Mouse (Mus musculus) kidney, embryonic 16.5 days (tissue): ENCODE data around the gene Nle1. TPM values are rescaled to one million over a fixed set of nuclear protein-coding genes. Genes with fewer than 3 reads are reported as not detected.

ENCODE experiments used
- ATAC-seq: fragments of 200-750 bp; cut with Nextera tagmentation; 2 replicates; pipeline ENCODE4 v1.8.0; 2017; ENCODE audit warnings: moderate TSS enrichment; ENCODE audit not compliant: low FRiP score, low TSS enrichment
- H3K27ac ChIP-seq: fragments of 300-500 bp; sonication (generic); 2 replicates; pipeline ENCODE4 v1.5.1; 2014; ENCODE audit warnings: low read length
- H3K27me3 ChIP-seq: fragments of 300-500 bp; sonication (generic); 2 replicates; pipeline ENCODE4 v1.6.1; 2014; ENCODE audit warnings: low read length, control low read depth, mixed read lengths; ENCODE audit not compliant: insufficient read depth
- H3K36me3 ChIP-seq: fragments of 300-500 bp; sonication (generic); 2 replicates; pipeline ENCODE4 v1.6.1; 2014; ENCODE audit warnings: low read length, control low read depth, mixed read lengths; ENCODE audit not compliant: insufficient read depth
- H3K4me1 ChIP-seq: fragments of 300-500 bp; sonication (generic); 2 replicates; pipeline ENCODE4 v1.6.1; 2014; ENCODE audit warnings: low read length, control low read depth, mixed read lengths; ENCODE audit not compliant: insufficient read depth
- H3K4me2 ChIP-seq: fragments of 300-500 bp; sonication (generic); replicated peaks from 2 replicates; pipeline ENCODE4 v1.6.1; 2014; ENCODE audit warnings: low read depth, low read length
- H3K4me3 ChIP-seq: fragments of 300-500 bp; sonication (generic); 2 replicates; pipeline ENCODE4 v1.5.1; 2014; ENCODE audit warnings: mild to moderate bottlenecking, low read length
- H3K9ac ChIP-seq: fragments of 300-500 bp; sonication (generic); replicated peaks from 2 replicates; pipeline ENCODE4 v1.6.1; 2014; ENCODE audit warnings: low read length
- H3K9me3 ChIP-seq: fragments of 300-500 bp; sonication (generic); 2 replicates; pipeline ENCODE4 v1.6.1; 2016; ENCODE audit warnings: low read length, control low read depth
- WGBS: fragments of 180-500 bp; shearing (Covaris S2); extraction: QIAGEN DNeasy Blood & Tissue Kit; methylation state at CpG from one replicate; pipeline ENCODE4 v1.1.7; 2014; 5-methylcytosine and 5-hydroxymethylcytosine counted together
- polyA plus RNA-seq: library from polyadenylated mRNA; unstranded; fragments of >200 nt; fragmentation: Nextera tagmentation; extraction: Ambion mirVana; gene quantifications from 2 replicates; pipeline ENCODE4 v1.2.1, GENCODE M21; 2015

Nle1 gene
- polyA plus RNA-seq, 1 experiment from 2014 or later: 36.1 TPM

DNA sequence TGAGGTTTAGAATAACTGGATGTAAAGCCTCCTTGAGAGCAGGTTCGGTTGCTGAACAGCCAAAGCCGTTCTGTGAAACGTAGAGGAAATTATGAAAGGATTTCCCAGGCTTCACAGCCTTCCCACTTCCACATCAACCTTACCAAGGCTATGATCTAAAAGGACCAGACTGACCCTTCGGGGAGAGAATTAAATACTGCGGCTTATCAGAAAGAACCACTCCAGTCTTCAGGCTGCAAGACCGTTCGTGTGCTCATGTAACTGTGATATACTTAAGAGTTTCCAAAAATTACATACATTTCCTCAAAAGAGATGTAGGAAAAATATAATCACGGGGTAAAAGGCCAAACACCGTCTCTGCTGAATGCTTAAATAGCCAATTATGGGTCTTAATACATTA lies 45.6 kb downstream of the Nle1 start:
- H3K9ac ChIP-seq: no peak overlapping the region
- H3K4me2 ChIP-seq: no peak overlapping the region
- H3K9me3 ChIP-seq: no peaks in the 10 kb centered on the region
- 87% methylated on average over 9 of the region's 9 CpGs for WGBS
- H3K4me3 ChIP-seq: no peak overlapping the region
- H3K36me3 ChIP-seq: no peaks in the 10 kb centered on the region; the same call in 1 of the 2 replicates
- H3K27ac ChIP-seq: no peak overlapping the region
- H3K4me1 ChIP-seq: peaks cover 14% of the 10 kb centered on the region
- no peaks in the 10 kb centered on the region for H3K27me3 ChIP-seq
- ATAC-seq: no peak

DNA sequence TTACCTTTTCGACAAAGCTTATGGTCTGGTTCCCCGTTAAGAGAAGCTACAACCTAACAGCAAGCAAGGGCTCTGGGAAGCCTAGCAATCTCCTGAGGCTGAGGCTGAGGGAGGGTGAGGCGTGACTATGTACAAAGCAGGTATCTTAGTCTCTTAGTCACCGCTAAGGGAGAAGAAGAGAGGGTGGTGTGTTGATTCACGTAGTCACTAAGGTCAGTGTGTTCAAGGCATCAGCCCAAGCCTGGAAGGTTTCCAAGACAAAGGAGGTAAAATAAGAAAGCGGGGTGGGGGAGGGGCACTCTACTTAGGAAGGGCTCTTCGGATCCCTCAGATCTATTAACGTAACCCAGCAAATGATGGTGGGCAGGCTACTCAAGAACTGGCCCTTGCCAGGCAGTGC lies 46.7 kb downstream of the Nle1 start:
- H3K4me3 ChIP-seq: no peak overlapping the region
- H3K4me1 ChIP-seq: peaks cover 17% of the 10 kb centered on the region
- H3K27ac ChIP-seq: no peak overlapping the region
- H3K9me3 ChIP-seq: no peaks in the 10 kb centered on the region
- H3K36me3 ChIP-seq: no peaks in the 10 kb centered on the region; the same call in 1 of the 2 replicates
- no peak for ATAC-seq
- no peaks in the 10 kb centered on the region for H3K27me3 ChIP-seq
- no peak overlapping the region for H3K9ac ChIP-seq
- WGBS: 68% methylated on average over 8 of the region's 8 CpGs
- no peak overlapping the region for H3K4me2 ChIP-seq

DNA sequence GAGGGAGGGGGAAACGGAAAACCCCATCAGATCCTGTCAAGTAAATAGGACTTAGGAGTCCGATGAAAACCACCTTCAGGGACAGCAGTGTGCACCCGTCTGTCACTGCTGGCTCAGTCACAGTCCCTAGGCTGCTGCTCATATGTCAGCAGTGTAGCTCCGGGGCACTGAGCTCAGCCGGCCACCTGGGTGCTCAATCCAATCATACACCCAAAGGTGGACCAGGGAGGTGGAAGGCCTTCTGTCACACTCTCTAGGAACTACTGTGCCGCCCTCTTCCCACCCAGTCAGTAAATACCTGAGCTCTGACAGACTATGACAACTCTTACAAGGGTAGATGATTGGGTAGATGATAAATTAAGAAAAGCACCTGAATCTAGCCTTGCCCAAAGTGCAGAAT lies 47.5 kb downstream of the Nle1 start:
- 73% methylated on average over 6 of the region's 6 CpGs for WGBS
- H3K4me3 ChIP-seq: no peak overlapping the region
- no peak overlapping the region for H3K4me2 ChIP-seq
- no peaks in the 10 kb centered on the region for H3K27me3 ChIP-seq
- no peaks in the 10 kb centered on the region; the same call in 1 of the 2 replicates for H3K36me3 ChIP-seq
- no peak overlapping the region for H3K9ac ChIP-seq
- peak; percentile 31; the same call in 1 of the 2 replicates for ATAC-seq
- no peak overlapping the region for H3K27ac ChIP-seq
- no peaks in the 10 kb centered on the region for H3K9me3 ChIP-seq
- H3K4me1 ChIP-seq: peaks cover 18% of the 10 kb centered on the region

DNA sequence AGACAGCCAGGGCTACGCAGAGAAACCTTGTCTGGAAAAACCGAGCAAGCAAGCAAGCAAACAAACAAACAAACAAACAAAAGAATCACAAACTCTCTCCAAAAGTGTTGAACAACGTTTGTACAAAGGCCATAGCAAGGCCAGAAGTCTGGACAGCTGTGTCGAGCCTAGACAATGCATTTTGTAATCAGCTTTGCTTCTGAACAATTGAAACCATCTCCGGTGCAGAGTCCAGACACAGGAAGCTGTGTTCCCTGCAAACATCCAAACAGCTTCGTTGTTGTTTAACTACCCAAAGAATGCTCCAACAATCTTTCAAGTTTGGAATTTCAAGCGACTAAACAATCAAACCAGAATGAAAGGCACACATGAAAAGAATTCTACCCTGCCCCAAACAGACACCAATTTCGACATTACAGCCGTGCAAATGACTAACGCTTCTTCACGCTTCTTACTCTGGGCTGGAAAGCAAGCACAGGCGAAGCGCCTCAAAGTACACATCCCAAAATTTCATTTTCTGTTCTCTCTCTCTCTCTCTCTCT lies 50.8 kb downstream of the Nle1 start:
- no peak overlapping the region for H3K27ac ChIP-seq
- no peak for ATAC-seq

DNA sequence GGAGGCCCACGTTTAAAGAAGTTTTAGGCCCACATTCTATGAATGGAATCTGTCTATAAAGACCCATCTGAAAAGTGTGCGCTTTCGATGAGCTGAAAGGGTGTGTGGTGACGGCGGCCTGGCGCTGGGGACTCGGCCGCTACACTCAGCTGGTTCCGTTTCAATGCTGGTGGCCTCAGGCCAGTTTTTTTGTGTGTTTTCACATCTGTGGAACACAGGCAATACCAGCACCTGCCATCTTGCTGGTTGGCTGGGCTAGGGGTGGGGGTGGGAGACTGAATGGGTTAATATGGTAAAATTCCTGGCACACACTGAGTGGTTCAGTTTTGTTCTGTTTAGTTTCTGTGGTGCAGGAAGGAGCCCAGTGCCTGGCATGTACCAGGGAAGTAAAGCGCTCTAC lies 52.2 kb downstream of the Nle1 start:
- 67% methylated on average over 10 of the region's 10 CpGs for WGBS
- Histone ChIP-seq H3K9ac (no peak overlapping the region), H3K4me3 (no peak overlapping the region), H3K4me1 (peaks cover 13% of the 10 kb centered on the region), H3K4me2 (no peak overlapping the region), H3K36me3 (no peaks in the 10 kb centered on the region; the same call in 1 of the 2 replicates), H3K27me3 (no peaks in the 10 kb centered on the region), H3K27ac (peak overlapping the region; percentile 25; the same call in 1 of the 2 replicates), H3K9me3 (no peaks in the 10 kb centered on the region)
- ATAC-seq: no peak

More for the DNA sequence above, 50.8 kb downstream of the Nle1 start:
- no peaks in the 10 kb centered on the region for H3K9me3 ChIP-seq
- H3K27me3 ChIP-seq: no peaks in the 10 kb centered on the region
- no peak overlapping the region for H3K4me3 ChIP-seq
- no peak overlapping the region for H3K9ac ChIP-seq
- WGBS: 86% methylated on average over 13 of the region's 13 CpGs
- H3K4me2 ChIP-seq: no peak overlapping the region
- peaks cover 20% of the 10 kb centered on the region for H3K4me1 ChIP-seq
- H3K36me3 ChIP-seq: no peaks in the 10 kb centered on the region; the same call in 1 of the 2 replicates

DNA sequence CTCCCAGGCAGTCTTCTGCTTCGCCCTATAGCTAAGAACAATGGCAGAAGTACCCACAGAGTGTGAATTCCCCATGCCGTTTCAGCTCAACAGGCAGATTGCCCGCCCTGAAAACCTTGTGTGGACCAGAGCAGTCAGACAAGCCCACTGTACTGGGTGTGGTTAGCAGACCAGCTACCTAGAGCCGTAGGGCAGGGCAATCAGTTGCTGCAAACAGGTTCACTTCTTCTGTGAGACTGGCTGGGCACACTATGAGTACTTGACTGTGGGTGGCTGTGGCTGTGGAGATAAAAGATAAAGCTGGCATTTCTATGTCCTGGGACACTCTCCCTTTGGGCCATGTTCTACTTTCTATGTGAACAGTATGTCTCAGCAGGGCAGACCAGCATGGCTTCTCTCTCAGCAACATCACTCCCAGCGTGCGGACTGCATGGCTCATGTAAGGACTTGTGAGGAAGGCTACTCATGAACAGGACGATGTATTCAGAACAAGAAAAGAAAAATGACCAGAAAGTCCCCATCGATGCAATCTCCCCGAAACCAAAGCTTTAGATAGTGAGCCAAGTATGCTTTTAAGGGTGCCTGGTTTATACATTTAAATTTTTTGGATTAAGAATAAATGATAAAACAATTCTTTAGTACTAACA lies 52.8 kb downstream of the Nle1 start:
- no peaks in the 10 kb centered on the region for H3K27me3 ChIP-seq
- H3K9me3 ChIP-seq: no peaks in the 10 kb centered on the region
- no peak overlapping the region for H3K4me3 ChIP-seq
- H3K9ac ChIP-seq: no peak overlapping the region
- ATAC-seq: 0 out of 2 replicates have a peak, but pooled peaks have one; percentile 35
- H3K4me1 ChIP-seq: peaks cover 19% of the 10 kb centered on the region
- H3K4me2 ChIP-seq: no peak overlapping the region
- 82% methylated on average over 9 of the region's 9 CpGs for WGBS
- no peaks in the 10 kb centered on the region; the same call in 1 of the 2 replicates for H3K36me3 ChIP-seq
- H3K27ac ChIP-seq: 0 out of 2 replicates have a peak overlapping the region, but pooled peaks have one; percentile 4

DNA sequence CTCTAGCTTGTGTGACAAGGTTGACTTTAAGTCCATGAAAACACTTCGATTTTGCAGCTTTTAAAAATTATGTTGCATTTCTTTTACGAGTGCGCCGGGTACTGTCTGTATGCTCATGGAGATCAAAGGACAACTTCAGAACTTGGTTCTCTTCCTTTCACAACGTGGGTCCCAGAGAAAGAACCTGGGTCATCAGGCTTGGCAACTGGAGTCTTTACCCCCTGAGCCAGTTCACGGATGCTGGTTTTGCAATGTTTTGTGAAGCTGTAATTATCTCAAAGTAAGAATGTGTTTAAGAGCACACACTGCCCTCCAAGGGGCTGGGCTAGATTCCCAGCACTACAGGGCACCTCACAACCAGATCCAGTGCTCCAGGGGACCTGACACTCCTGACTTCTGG lies 54.1 kb downstream of the Nle1 start:
- Histone ChIP-seq H3K9ac (no peak overlapping the region), H3K27ac (no peak overlapping the region), H3K4me3 (no peak overlapping the region), H3K4me1 (peaks cover 29% of the 10 kb centered on the region), H3K36me3 (no peaks in the 10 kb centered on the region), H3K27me3 (no peaks in the 10 kb centered on the region), H3K9me3 (no peaks in the 10 kb centered on the region), H3K4me2 (no peak overlapping the region)
- 81% methylated on average over 6 of the region's 6 CpGs for WGBS
- no peak for ATAC-seq

DNA sequence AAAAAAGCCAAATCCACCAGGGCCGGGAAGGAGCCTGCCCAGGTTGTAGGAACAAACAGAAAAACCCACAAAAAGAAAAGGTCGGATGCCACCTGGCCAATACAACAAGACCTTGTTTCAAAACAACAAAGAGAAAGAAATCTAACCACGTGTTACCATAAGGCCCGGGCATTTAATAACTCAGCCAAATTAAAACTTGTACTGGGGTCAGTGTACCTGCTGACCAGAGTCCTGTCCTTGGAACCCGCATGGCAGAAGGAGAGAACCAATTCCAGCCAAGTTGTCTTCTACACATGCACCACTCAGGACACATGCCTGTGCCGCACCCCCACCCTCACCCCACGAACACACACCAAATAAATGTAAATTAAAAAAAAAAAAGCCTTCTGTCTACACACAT lies 55.3 kb downstream of the Nle1 start:
- Histone ChIP-seq H3K4me1 (peaks cover 30% of the 10 kb centered on the region), H3K36me3 (no peaks in the 10 kb centered on the region), H3K4me2 (no peak overlapping the region), H3K9me3 (no peaks in the 10 kb centered on the region), H3K9ac (no peak overlapping the region), H3K4me3 (no peak overlapping the region), H3K27ac (no peak overlapping the region), H3K27me3 (no peaks in the 10 kb centered on the region)
- 80% methylated on average over 7 of the region's 7 CpGs for WGBS
- no peak for ATAC-seq

DNA sequence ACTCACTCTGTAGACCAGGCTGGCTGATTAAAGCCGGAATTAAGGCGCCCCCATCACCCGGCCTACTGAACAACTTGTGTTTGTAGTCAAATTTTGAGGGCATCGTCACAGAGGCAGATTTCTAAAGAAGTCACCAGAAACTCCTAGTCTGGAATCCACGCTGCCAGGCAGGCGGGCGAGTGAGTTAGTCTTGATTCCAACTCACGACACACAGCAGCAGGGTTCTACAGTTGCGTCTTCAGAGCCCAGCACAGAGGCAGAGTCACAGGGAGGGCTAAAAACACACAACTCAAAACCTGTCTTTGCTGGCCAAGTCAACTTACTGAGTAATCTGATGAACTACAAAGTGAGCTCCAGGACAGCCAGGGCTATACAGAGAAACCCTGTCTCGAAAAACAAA lies 55.7 kb downstream of the Nle1 start:
- H3K36me3 ChIP-seq: no peaks in the 10 kb centered on the region
- no peak overlapping the region for H3K4me3 ChIP-seq
- 83% methylated on average over 10 of the region's 10 CpGs for WGBS
- H3K27ac ChIP-seq: no peak overlapping the region
- no peak overlapping the region for H3K4me2 ChIP-seq
- H3K4me1 ChIP-seq: peaks cover 32% of the 10 kb centered on the region
- ATAC-seq: no peak
- no peak overlapping the region for H3K9ac ChIP-seq
- H3K27me3 ChIP-seq: no peaks in the 10 kb centered on the region
- H3K9me3 ChIP-seq: no peaks in the 10 kb centered on the region

DNA sequence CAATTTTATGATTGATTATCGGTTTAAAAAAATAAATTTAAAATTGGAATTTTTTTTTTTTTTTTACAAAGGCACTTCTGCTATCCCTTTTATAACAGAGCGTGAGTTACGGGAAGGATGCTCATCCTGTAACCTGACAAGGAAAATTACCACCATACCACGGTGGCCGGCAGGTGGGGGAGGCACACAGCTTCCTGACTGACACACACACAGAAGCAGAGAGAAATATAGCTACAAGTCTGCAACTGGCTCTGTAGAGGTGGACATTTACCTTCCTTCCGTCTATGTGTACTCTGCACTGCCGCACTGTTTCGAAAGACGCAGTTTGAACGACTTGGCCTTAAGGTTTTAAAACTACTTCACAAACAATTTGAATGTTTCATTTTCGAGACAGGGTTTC lies 56.1 kb downstream of the Nle1 start:
- Histone ChIP-seq H3K4me3 (no peak overlapping the region), H3K9me3 (no peaks in the 10 kb centered on the region), H3K27ac (no peak overlapping the region), H3K4me1 (peaks cover 36% of the 10 kb centered on the region), H3K36me3 (no peaks in the 10 kb centered on the region), H3K9ac (no peak overlapping the region), H3K27me3 (no peaks in the 10 kb centered on the region), H3K4me2 (no peak overlapping the region)
- WGBS: 71% methylated on average over 11 of the region's 11 CpGs
- no peak for ATAC-seq
